Mouse (Mus musculus): ENCODE results near the gene Tmem265. TPM values are rescaled to one million over a fixed set of nuclear protein-coding genes. Genes with fewer than 3 reads are reported as not detected.

The Tmem265 gene
- total and polyA plus RNA-seq, 3 experiments: not detected

Other genes starting within 250 kb of the Tmem265 start
- gene Zfp768, start 215.8 kb upstream of the Tmem265 start, total RNA-seq (2012; rRNA removed): 4.3 and 5.4 TPM in 2 replicates
- 10 to 100 TPM in 1 of 2 experiments, not detected in 1; 12.0 TPM for gene Zfp768, start 215.8 kb upstream of the Tmem265 start, polyA plus RNA-seq (2012; ENCODE audit: insufficient read depth in 1 of 2, insufficient read length in 2 of 2, low read depth in 1 of 2, low replicate concordance in 2 of 2, missing spikeins in 1 of 2)
- gene Zfp747, start 185.3 kb upstream of the Tmem265 start, total RNA-seq (2012; rRNA removed): 6.9 and 7.5 TPM in 2 replicates
- 1 to 10 TPM in 1 of 2 experiments, not detected in 1; 6.2 TPM for gene Zfp747, start 185.3 kb upstream of the Tmem265 start, polyA plus RNA-seq (2012; ENCODE audit: insufficient read depth in 1 of 2, insufficient read length in 2 of 2, low read depth in 1 of 2, low replicate concordance in 2 of 2, missing spikeins in 1 of 2)
- 1.4 and 2.1 TPM in 2 replicates for gene 9130019O22Rik, start 174.2 kb upstream of the Tmem265 start, total RNA-seq (2012; rRNA removed)
- 1 to 10 TPM in 1 of 2 experiments, not detected in 1; 1.5 TPM for gene 9130019O22Rik, start 174.2 kb upstream of the Tmem265 start, polyA plus RNA-seq (2012; ENCODE audit: insufficient read depth in 1 of 2, insufficient read length in 2 of 2, low read depth in 1 of 2, low replicate concordance in 2 of 2, missing spikeins in 1 of 2)
- gene E430018J23Rik, start 167.8 kb upstream of the Tmem265 start, total RNA-seq (2012; rRNA removed): 2.3 and 2.5 TPM in 2 replicates
- 1 to 10 TPM in 1 of 2 experiments, not detected in 1; 2.1 TPM for gene E430018J23Rik, start 167.8 kb upstream of the Tmem265 start, polyA plus RNA-seq (2012; ENCODE audit: insufficient read depth in 1 of 2, insufficient read length in 2 of 2, low read depth in 1 of 2, low replicate concordance in 2 of 2, missing spikeins in 1 of 2)
- gene Zfp764, start 154.6 kb upstream of the Tmem265 start, total RNA-seq (2012; rRNA removed): 3.7 and 4.1 TPM in 2 replicates
- gene Zfp764, start 154.6 kb upstream of the Tmem265 start, polyA plus RNA-seq (2012; ENCODE audit: insufficient read depth in 1 of 2, insufficient read length in 2 of 2, low read depth in 1 of 2, low replicate concordance in 2 of 2, missing spikeins in 1 of 2): 1 to 10 TPM in 1 of 2 experiments, not detected in 1; 3.1 TPM
- 8.6 and 11.1 TPM in 2 replicates for gene Zfp688, start 139.3 kb upstream of the Tmem265 start, total RNA-seq (2012; rRNA removed)
- gene Zfp688, start 139.3 kb upstream of the Tmem265 start, polyA plus RNA-seq (2012; ENCODE audit: insufficient read depth in 1 of 2, insufficient read length in 2 of 2, low read depth in 1 of 2, low replicate concordance in 2 of 2, missing spikeins in 1 of 2): 10 to 100 TPM in 1 of 2 experiments, not detected in 1; 18.1 TPM
- 4.0 and 4.9 TPM in 2 replicates for gene Zfp689, start 112.2 kb upstream of the Tmem265 start, total RNA-seq (2012; rRNA removed)
- 1 to 10 TPM in 1 of 2 experiments, not detected in 1; 7.2 TPM for gene Zfp689, start 112.2 kb upstream of the Tmem265 start, polyA plus RNA-seq (2012; ENCODE audit: insufficient read depth in 1 of 2, insufficient read length in 2 of 2, low read depth in 1 of 2, low replicate concordance in 2 of 2, missing spikeins in 1 of 2)
- gene Prr14, start 101.8 kb upstream of the Tmem265 start, total RNA-seq (2012; rRNA removed): 10.8 and 11.7 TPM in 2 replicates
- 10 to 100 TPM in 1 of 2 experiments, not detected in 1; 45.9 TPM for gene Prr14, start 101.8 kb upstream of the Tmem265 start, polyA plus RNA-seq (2012; ENCODE audit: insufficient read depth in 1 of 2, insufficient read length in 2 of 2, low read depth in 1 of 2, low replicate concordance in 2 of 2, missing spikeins in 1 of 2)
- gene Fbrs, start 82.2 kb upstream of the Tmem265 start, total RNA-seq (2012; rRNA removed): 7.5 TPM in 2 replicates
- gene Fbrs, start 82.2 kb upstream of the Tmem265 start, polyA plus RNA-seq (2012; ENCODE audit: insufficient read depth in 1 of 2, insufficient read length in 2 of 2, low read depth in 1 of 2, low replicate concordance in 2 of 2, missing spikeins in 1 of 2): 10 to 100 TPM in 1 of 2 experiments, not detected in 1; 53.3 TPM
- gene Srcap, start 49.4 kb upstream of the Tmem265 start, total RNA-seq (2012; rRNA removed): 20.3 and 22.3 TPM in 2 replicates
- gene Srcap, start 49.4 kb upstream of the Tmem265 start, polyA plus RNA-seq (2012; ENCODE audit: insufficient read depth in 1 of 2, insufficient read length in 2 of 2, low read depth in 1 of 2, low replicate concordance in 2 of 2, missing spikeins in 1 of 2): 10 to 100 TPM; 34.3 to 45.1 TPM
- 9.0 and 12.0 TPM in 2 replicates for gene Gm42715, start 41.8 kb upstream of the Tmem265 start, total RNA-seq (2012; rRNA removed)
- 10 to 100 TPM in 1 of 2 experiments, not detected in 1; 25.4 TPM for gene Gm42715, start 41.8 kb upstream of the Tmem265 start, polyA plus RNA-seq (2012; ENCODE audit: insufficient read depth in 1 of 2, insufficient read length in 2 of 2, low read depth in 1 of 2, low replicate concordance in 2 of 2, missing spikeins in 1 of 2)
- 22.9 and 23.3 TPM in 2 replicates for gene Phkg2, start 11.9 kb downstream of the Tmem265 start, total RNA-seq (2012; rRNA removed)
- gene Phkg2, start 11.9 kb downstream of the Tmem265 start, polyA plus RNA-seq (2012; ENCODE audit: insufficient read depth in 1 of 2, insufficient read length in 2 of 2, low read depth in 1 of 2, low replicate concordance in 2 of 2, missing spikeins in 1 of 2): 10 to 100 TPM in 1 of 2 experiments, not detected in 1; 70.8 TPM
- 3.6 and 6.9 TPM in 2 replicates for gene Ccdc189, start 27.2 kb downstream of the Tmem265 start, total RNA-seq (2012; rRNA removed)
- gene Ccdc189, start 27.2 kb downstream of the Tmem265 start, polyA plus RNA-seq (2012; ENCODE audit: insufficient read depth in 1 of 2, insufficient read length in 2 of 2, low read depth in 1 of 2, low replicate concordance in 2 of 2, missing spikeins in 1 of 2): 1 to 10 TPM in 1 of 2 experiments, not detected in 1; 4.2 TPM
- gene Rnf40, start 27.4 kb downstream of the Tmem265 start, total RNA-seq (2012; rRNA removed): 43.8 and 49.5 TPM in 2 replicates
- 10 to 100 TPM in 1 of 2 experiments, not detected in 1; 75.1 TPM for gene Rnf40, start 27.4 kb downstream of the Tmem265 start, polyA plus RNA-seq (2012; ENCODE audit: insufficient read depth in 1 of 2, insufficient read length in 2 of 2, low read depth in 1 of 2, low replicate concordance in 2 of 2, missing spikeins in 1 of 2)
- 9.4 and 12.6 TPM in 2 replicates for gene Zfp629, start 54.4 kb downstream of the Tmem265 start, total RNA-seq (2012; rRNA removed)
- gene Zfp629, start 54.4 kb downstream of the Tmem265 start, polyA plus RNA-seq (2012; ENCODE audit: insufficient read depth in 1 of 2, insufficient read length in 2 of 2, low read depth in 1 of 2, low replicate concordance in 2 of 2, missing spikeins in 1 of 2): 10 to 100 TPM in 1 of 2 experiments, not detected in 1; 10.8 TPM
- gene Bcl7c, start 147.5 kb downstream of the Tmem265 start, total RNA-seq (2012; rRNA removed): 54.9 and 72.4 TPM in 2 replicates
- 10 to 100 TPM in 1 of 2 experiments, not detected in 1; 98.4 TPM for gene Bcl7c, start 147.5 kb downstream of the Tmem265 start, polyA plus RNA-seq (2012; ENCODE audit: insufficient read depth in 1 of 2, insufficient read length in 2 of 2, low read depth in 1 of 2, low replicate concordance in 2 of 2, missing spikeins in 1 of 2)
- gene Ctf1, start 151.3 kb downstream of the Tmem265 start, total RNA-seq (2012; rRNA removed): 1.9 and 2.8 TPM in 2 replicates
- gene Ctf1, start 151.3 kb downstream of the Tmem265 start, polyA plus RNA-seq (2012; ENCODE audit: insufficient read depth in 1 of 2, insufficient read length in 2 of 2, low read depth in 1 of 2, low replicate concordance in 2 of 2, missing spikeins in 1 of 2): 1 to 10 TPM in 1 of 2 experiments, not detected in 1; 7.2 TPM
- gene Ctf2, start 170.8 kb downstream of the Tmem265 start, total RNA-seq (2012; rRNA removed): 0.36 and 0.39 TPM in 2 replicates
- 1 to 10 TPM in 1 of 2 experiments, not detected in 1; 1.0 TPM for gene Ctf2, start 170.8 kb downstream of the Tmem265 start, polyA plus RNA-seq (2012; ENCODE audit: insufficient read depth in 1 of 2, insufficient read length in 2 of 2, low read depth in 1 of 2, low replicate concordance in 2 of 2, missing spikeins in 1 of 2)
- gene Fbxl19, start 183.2 kb downstream of the Tmem265 start, total RNA-seq (2012; rRNA removed): 37.7 and 46.7 TPM in 2 replicates
- 10 to 100 TPM in 1 of 2 experiments, not detected in 1; 58.3 TPM for gene Fbxl19, start 183.2 kb downstream of the Tmem265 start, polyA plus RNA-seq (2012; ENCODE audit: insufficient read depth in 1 of 2, insufficient read length in 2 of 2, low read depth in 1 of 2, low replicate concordance in 2 of 2, missing spikeins in 1 of 2)
- 31.4 and 37.5 TPM in 2 replicates for gene Orai3, start 208.4 kb downstream of the Tmem265 start, total RNA-seq (2012; rRNA removed)
- 10 to 100 TPM in 1 of 2 experiments, not detected in 1; 47.2 TPM for gene Orai3, start 208.4 kb downstream of the Tmem265 start, polyA plus RNA-seq (2012; ENCODE audit: insufficient read depth in 1 of 2, insufficient read length in 2 of 2, low read depth in 1 of 2, low replicate concordance in 2 of 2, missing spikeins in 1 of 2)
- gene Setd1a, start 215.3 kb downstream of the Tmem265 start, total RNA-seq (2012; rRNA removed): 9.2 and 10.3 TPM in 2 replicates
- gene Setd1a, start 215.3 kb downstream of the Tmem265 start, polyA plus RNA-seq (2012; ENCODE audit: insufficient read depth in 1 of 2, insufficient read length in 2 of 2, low read depth in 1 of 2, low replicate concordance in 2 of 2, missing spikeins in 1 of 2): 10 to 100 TPM in 1 of 2 experiments, not detected in 1; 55.9 TPM
- gene Gm49388, start 224.2 kb downstream of the Tmem265 start, total RNA-seq (2012; rRNA removed): 0.73 and 0.88 TPM in 2 replicates
- 1 to 10 TPM in 1 of 2 experiments, not detected in 1; 1.3 TPM for gene Gm49388, start 224.2 kb downstream of the Tmem265 start, polyA plus RNA-seq (2012; ENCODE audit: insufficient read depth in 1 of 2, insufficient read length in 2 of 2, low read depth in 1 of 2, low replicate concordance in 2 of 2, missing spikeins in 1 of 2)
- 0.59 and 1.4 TPM in 2 replicates for gene Hsd3b7, start 239.2 kb downstream of the Tmem265 start, total RNA-seq (2012; rRNA removed)
- under 1 TPM in 1 of 2 experiments, not detected in 1; 0.75 TPM for gene Hsd3b7, start 239.2 kb downstream of the Tmem265 start, polyA plus RNA-seq (2012; ENCODE audit: insufficient read depth in 1 of 2, insufficient read length in 2 of 2, low read depth in 1 of 2, low replicate concordance in 2 of 2, missing spikeins in 1 of 2)

Measured in MEL (cell line).